ENCODE assay signal across 25 mouse cellular contexts in the genomic region with DNA sequence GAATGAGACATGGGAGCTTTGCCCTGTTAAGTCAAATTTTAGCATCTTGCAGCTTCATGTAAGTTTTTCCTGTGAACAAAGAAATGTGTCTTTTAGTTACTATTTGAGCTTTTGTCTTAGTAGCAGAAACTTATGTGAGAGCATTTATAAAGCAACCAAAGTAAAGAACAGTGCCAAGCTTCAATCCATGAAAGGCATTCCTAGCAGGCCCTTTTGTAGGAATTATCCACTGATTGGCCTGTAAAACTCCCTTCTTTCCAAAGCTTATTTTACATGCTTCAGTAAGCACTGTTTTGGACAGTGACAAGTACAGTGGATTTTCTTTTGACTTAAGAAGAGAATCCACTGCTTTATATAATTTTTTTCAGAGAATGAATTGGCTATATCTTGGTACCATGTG.
DNase-seq lines count a peak whose midpoint lies in the region; ATAC-seq and TF ChIP-seq lines count a peak whose summit lies in the region.
"Had no signal": no experiment of that assay in that cellular context is flagged by ENCODE, and none has a peak within 500 bp of the region (broad histone marks: within the 10 kb centered on the region; RNA-seq: fewer than 3 reads in every experiment).

No protein-coding gene starts in this region.

- H3K27ac ChIP-seq in forebrain, embryonic 13.5 days, result no peak overlapping the region
- H3K27ac ChIP-seq in forebrain, postnatal 0 days (ENCODE audit: low read depth, low read length), result no peak overlapping the region
- 0 out of 2 replicates have a peak overlapping the region, but pooled peaks have one; percentile 3 for H3K27ac ChIP-seq in hindbrain, embryonic 14.5 days
- no peak overlapping the region for H3K27ac ChIP-seq in hindbrain, embryonic 13.5 days
- H3K27ac ChIP-seq in midbrain, postnatal 0 days (ENCODE audit: low read depth, low read length), result no peak overlapping the region
- H3K27ac ChIP-seq in midbrain, embryonic 15.5 days, result no peak overlapping the region
- H3K27ac ChIP-seq: embryonic facial prominence, embryonic 10.5 days; embryonic facial prominence, embryonic 13.5 days; heart, embryonic 13.5 days; hindbrain, embryonic 12.5 days had no signal

- no peak overlapping the region for H3K4me3 ChIP-seq in forebrain, embryonic 13.5 days
- H3K4me3 ChIP-seq in forebrain, postnatal 0 days (ENCODE audit: low read depth, low read length), result no peak overlapping the region
- no peak overlapping the region for H3K4me3 ChIP-seq in hindbrain, embryonic 14.5 days (replicated peaks; ENCODE audit: low read length)
- no peak overlapping the region for H3K4me3 ChIP-seq in hindbrain, embryonic 13.5 days
- H3K4me3 ChIP-seq in midbrain, postnatal 0 days (ENCODE audit: low read depth, low read length), result no peak overlapping the region
- no peak overlapping the region for H3K4me3 ChIP-seq in midbrain, embryonic 15.5 days
- H3K4me3 ChIP-seq: embryonic facial prominence, embryonic 10.5 days; embryonic facial prominence, embryonic 13.5 days; erythroblast, embryonic 14.5 days; heart, embryonic 13.5 days; hindbrain, embryonic 12.5 days had no signal

- no peaks in the 10 kb centered on the region for H3K9me3 ChIP-seq in forebrain, embryonic 13.5 days (replicated peaks)
- no peaks in the 10 kb centered on the region for H3K9me3 ChIP-seq in forebrain, postnatal 0 days (ENCODE audit: low read length)
- no peaks in the 10 kb centered on the region for H3K9me3 ChIP-seq in hindbrain, embryonic 14.5 days (ENCODE audit: control insufficient read depth, low read length)
- H3K9me3 ChIP-seq in hindbrain, embryonic 13.5 days, result no peaks in the 10 kb centered on the region
- no peaks in the 10 kb centered on the region for H3K9me3 ChIP-seq in midbrain, postnatal 0 days (ENCODE audit: low read length)
- H3K9me3 ChIP-seq in midbrain, embryonic 15.5 days, result no peaks in the 10 kb centered on the region
- H3K9me3 ChIP-seq: embryonic facial prominence, embryonic 10.5 days; embryonic facial prominence, embryonic 13.5 days; heart, embryonic 13.5 days; hindbrain, embryonic 12.5 days had no signal

- H3K4me1 ChIP-seq in forebrain, embryonic 13.5 days, result no peaks in the 10 kb centered on the region
- H3K4me1 ChIP-seq in forebrain, postnatal 0 days (ENCODE audit: insufficient read depth), result no peaks in the 10 kb centered on the region
- H3K4me1 ChIP-seq in hindbrain, embryonic 14.5 days (replicated peaks; ENCODE audit: control insufficient read depth, insufficient read depth, low read length), result no peaks in the 10 kb centered on the region
- 0 out of 2 replicates have a peak, but pooled peaks cover 3% of the 10 kb centered on the region for H3K4me1 ChIP-seq in hindbrain, embryonic 13.5 days (replicated peaks)
- no peaks in the 10 kb centered on the region for H3K4me1 ChIP-seq in midbrain, postnatal 0 days (ENCODE audit: insufficient read depth, low read length)
- H3K4me1 ChIP-seq in midbrain, embryonic 15.5 days, result no peaks in the 10 kb centered on the region
- H3K4me1 ChIP-seq: heart, embryonic 13.5 days; hindbrain, embryonic 12.5 days had no signal

- H3K36me3 ChIP-seq in forebrain, embryonic 13.5 days (ENCODE audit: poor library complexity, severe bottlenecking), result no peaks in the 10 kb centered on the region
- H3K36me3 ChIP-seq in forebrain, postnatal 0 days (ENCODE audit: insufficient read depth), result no peaks in the 10 kb centered on the region; the same call in none of the 2 replicates
- no peaks in the 10 kb centered on the region for H3K36me3 ChIP-seq in hindbrain, embryonic 14.5 days (replicated peaks; ENCODE audit: control insufficient read depth, insufficient read depth)
- peaks cover 16% of the 10 kb centered on the region; the same call in 1 of the 2 replicates for H3K36me3 ChIP-seq in hindbrain, embryonic 13.5 days
- H3K36me3 ChIP-seq in midbrain, postnatal 0 days (ENCODE audit: insufficient read depth, low read length), result 0 out of 2 replicates have a peak, but pooled peaks cover 5% of the 10 kb centered on the region
- H3K36me3 ChIP-seq in midbrain, embryonic 15.5 days (replicated peaks), result no peaks in the 10 kb centered on the region

- no peak for TF ChIP-seq CTCF in forebrain, postnatal 0 days (IDR thresholded peaks at IDR 0.05; ENCODE audit: low read depth)
- no peak for TF ChIP-seq CTCF in midbrain, postnatal 0 days (IDR thresholded peaks at IDR 0.05)

- DNase-seq in forebrain, postnatal 0 days, result no peak
- DNase-seq in hindbrain, embryonic 14.5 days (ENCODE audit: low spot score), result no peak
- DNase-seq in midbrain, postnatal 0 days (ENCODE audit: low spot score), result peak; percentile 19
- DNase-seq: adrenal gland, postnatal 10 days; adrenal gland, postnatal 36 days; cerebellum, adult 11 months; cerebellum, adult 2 months; cerebellum, adult 9-11 months; cerebellum, postnatal 36 days; embryo, embryonic 11 days; gastrocnemius, postnatal 25 days; heart, adult 18-20 months; heart, postnatal 14 days; heart, postnatal 4 days; kidney, adult 2 months had no signal

- ATAC-seq in forebrain, embryonic 13.5 days, result peak; percentile 45; the same call in 1 of the 2 replicates
- ATAC-seq in forebrain, postnatal 0 days, result no peak
- ATAC-seq in hindbrain, embryonic 14.5 days (ENCODE audit: low FRiP score), result no peak
- ATAC-seq in hindbrain, embryonic 13.5 days (ENCODE audit: low FRiP score), result no peak
- no peak for ATAC-seq in midbrain, postnatal 0 days (ENCODE audit: low FRiP score)
- ATAC-seq in midbrain, embryonic 15.5 days (replicated peaks), result no peak
- ATAC-seq: intestine, postnatal 0 days; Patski had no signal

- H3K9ac ChIP-seq in forebrain, embryonic 13.5 days, result no peak overlapping the region
- no peak overlapping the region for H3K9ac ChIP-seq in forebrain, postnatal 0 days
- no peak overlapping the region for H3K9ac ChIP-seq in hindbrain, embryonic 14.5 days
- H3K9ac ChIP-seq in hindbrain, embryonic 13.5 days, result no peak overlapping the region
- H3K9ac ChIP-seq in midbrain, postnatal 0 days (replicated peaks; ENCODE audit: low read length, poor library complexity, severe bottlenecking), result no peak overlapping the region
- no peak overlapping the region for H3K9ac ChIP-seq in midbrain, embryonic 15.5 days
- H3K9ac ChIP-seq: embryonic facial prominence, embryonic 13.5 days; heart, embryonic 13.5 days; hindbrain, embryonic 12.5 days had no signal

- H3K4me2 ChIP-seq in forebrain, embryonic 13.5 days, result no peak overlapping the region
- H3K4me2 ChIP-seq in forebrain, postnatal 0 days (ENCODE audit: low read depth), result no peak overlapping the region
- no peak overlapping the region for H3K4me2 ChIP-seq in hindbrain, embryonic 14.5 days (replicated peaks)
- no peak overlapping the region for H3K4me2 ChIP-seq in hindbrain, embryonic 13.5 days
- no peak overlapping the region for H3K4me2 ChIP-seq in midbrain, postnatal 0 days (ENCODE audit: low read depth, low read length, poor library complexity, severe bottlenecking)
- H3K4me2 ChIP-seq in midbrain, embryonic 15.5 days, result no peak overlapping the region
- H3K4me2 ChIP-seq: embryonic facial prominence, embryonic 13.5 days; heart, embryonic 13.5 days; hindbrain, embryonic 12.5 days had no signal

- no peaks in the 10 kb centered on the region for H3K27me3 ChIP-seq in forebrain, embryonic 13.5 days
- no peaks in the 10 kb centered on the region for H3K27me3 ChIP-seq in forebrain, postnatal 0 days (ENCODE audit: insufficient read depth, low read length)
- H3K27me3 ChIP-seq in hindbrain, embryonic 14.5 days (ENCODE audit: control insufficient read depth, insufficient read depth, low read length), result no peaks in the 10 kb centered on the region
- no peaks in the 10 kb centered on the region for H3K27me3 ChIP-seq in hindbrain, embryonic 13.5 days
- no peaks in the 10 kb centered on the region for H3K27me3 ChIP-seq in midbrain, postnatal 0 days (ENCODE audit: insufficient read depth, low read length)
- no peaks in the 10 kb centered on the region for H3K27me3 ChIP-seq in midbrain, embryonic 15.5 days (replicated peaks)
- H3K27me3 ChIP-seq: embryonic facial prominence, embryonic 13.5 days; heart, embryonic 13.5 days; hindbrain, embryonic 12.5 days; Patski had no signal
